Mouse (Mus musculus) neural tube, embryonic 10.5 days (tissue): ENCODE measurements around the gene Crxos.
"Not testable (repeated sequence)": the region's sequence is repeated elsewhere in the genome, so short reads cannot be mapped to it uniquely, and the experiment has no call there.

Experiments
- DNase-seq: peaks from one replicate; pipeline ENCODE4 v3.0.0-alpha.2; 2017; ENCODE audit warnings: low spot score; ENCODE audit errors: extremely low spot score

Gene Crxos

GRCm38 (mm10) chr7:15882317-15882716, at the start of gene Crxos:
Crxos (plus strand) TSS chr7:15882617.
- DNase-seq = no peak

- no peak for DNase-seq
Observed at GRCm38 (mm10) chr7:15839578-15839977, 42.8 kb upstream of the Crxos start, which contains the start of gene Obox6. Obox6 (minus strand) TSS chr7:15839678.

- DNase-seq = no peak
Observed at GRCm38 (mm10) chr7:15859657-15860056, 22.8 kb upstream of the Crxos start.

GRCm38 (mm10) chr7:15864104-15864503, 18.3 kb upstream of the Crxos start:
- DNase-seq = no peak

- no peak for DNase-seq
Observed at GRCm38 (mm10) chr7:15879756-15880155, 2.7 kb upstream of the Crxos start, which contains the start of gene Crx. Crx (minus strand) TSS chr7:15879968.

GRCm38 (mm10) chr7:15881388-15881787, 1.0 kb upstream of the Crxos start:
- no peak for DNase-seq

- DNase-seq = no peak
Observed at GRCm38 (mm10) chr7:15881831-15882230, 586 bp upstream of the Crxos start.

GRCm38 (mm10) chr7:15884127-15884526, 1.7 kb downstream of the Crxos start:
- no peak for DNase-seq

GRCm38 (mm10) chr7:15894251-15894650, 11.8 kb downstream of the Crxos start:
- DNase-seq = no peak

- no peak for DNase-seq
Observed at GRCm38 (mm10) chr7:15901366-15902048, 19.1 kb downstream of the Crxos start.

GRCm38 (mm10) chr7:15905861-15906260, 23.4 kb downstream of the Crxos start:
- no peak for DNase-seq

- no peak for DNase-seq
Observed at GRCm38 (mm10) chr7:15906602-15907001, 24.2 kb downstream of the Crxos start.

GRCm38 (mm10) chr7:15907971-15908590, 25.7 kb downstream of the Crxos start:
- DNase-seq = no peak

GRCm38 (mm10) chr7:15910521-15910920, 28.1 kb downstream of the Crxos start:
- no peak for DNase-seq

GRCm38 (mm10) chr7:15912183-15912582, 29.8 kb downstream of the Crxos start:
- DNase-seq = peak; percentile 86

GRCm38 (mm10) chr7:15914252-15914651, 31.8 kb downstream of the Crxos start:
- DNase-seq = peak; percentile 42

- DNase-seq = no peak
Observed at GRCm38 (mm10) chr7:15914751-15915150, 32.3 kb downstream of the Crxos start.

- not testable (repeated sequence) for DNase-seq
Observed at GRCm38 (mm10) chr7:15915695-15916094, 33.3 kb downstream of the Crxos start.

- DNase-seq = no peak
Observed at GRCm38 (mm10) chr7:15916134-15916723, 33.8 kb downstream of the Crxos start.

GRCm38 (mm10) chr7:15916996-15917395, 34.6 kb downstream of the Crxos start:
- no peak for DNase-seq

- no peak for DNase-seq
Observed at GRCm38 (mm10) chr7:15918371-15918770, 36.0 kb downstream of the Crxos start.

- DNase-seq = no peak
Observed at GRCm38 (mm10) chr7:15919947-15920346, 37.5 kb downstream of the Crxos start.
